Mouse (Mus musculus) large intestine, adult 2 months (tissue): ENCODE data around the gene Magi3. TPM values are rescaled to one million over a fixed set of nuclear protein-coding genes. Genes with fewer than 3 reads are reported as not detected.
A peak's percentile ranks its signal among the peaks of the same experiment; 100 is the strongest.

Source experiments
- DNase-seq: peaks from one replicate; pipeline ENCODE4 v3.0.0-alpha.2; 2012; ENCODE audit warnings: low read depth, low spot score
- WGBS: fragments of 180-500 bp; shearing (Covaris S2); methylation state at CpG from one replicate; pipeline ENCODE4 v1.1.7; 2018; 5-methylcytosine and 5-hydroxymethylcytosine counted together
- polyA plus RNA-seq: library from polyadenylated mRNA; depleted of rRNA; stranded (reverse); fragments of >200 nt; gene quantifications from 2 replicates; pipeline ENCODE4 v1.2.3, GENCODE M21; 2012

Gene Magi3
- polyA plus RNA-seq, 1 experiment, result 5.4 TPM

- no peak for DNase-seq
Measured at GRCm38 (mm10) chr3:104078725-104079124, 141.4 kb downstream of the Magi3 start.

DNA sequence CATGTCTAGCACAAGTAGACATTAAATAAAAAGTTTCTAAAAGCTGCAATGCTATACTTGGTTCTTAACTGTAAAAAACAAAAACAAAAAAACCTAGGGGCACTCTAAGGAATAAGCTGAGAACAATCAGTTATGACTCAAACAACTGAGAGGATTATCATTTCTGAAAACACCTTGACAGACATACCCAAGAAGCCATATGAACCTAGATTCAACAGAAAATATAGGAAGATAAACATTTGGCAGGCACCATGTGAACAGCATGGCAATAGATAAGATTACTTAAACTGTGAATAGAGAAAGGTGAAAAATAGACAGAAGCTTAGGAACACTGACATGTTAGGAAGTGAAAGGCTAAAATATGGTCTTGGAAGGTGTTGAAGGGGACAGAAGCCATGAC is 150.8 kb downstream of the Magi3 start:
- DNase-seq, result no peak

GRCm38 (mm10) chr3:104059001-104059622 is 161.1 kb downstream of the Magi3 start:
- WGBS, result 89% methylated on average over 6 of the region's 6 CpGs
- no peak for DNase-seq

- 89% methylated on average over 1 of the region's 1 CpGs for WGBS
- no peak for DNase-seq
Measured at GRCm38 (mm10) chr3:104032747-104033146, 187.4 kb downstream of the Magi3 start.

DNA sequence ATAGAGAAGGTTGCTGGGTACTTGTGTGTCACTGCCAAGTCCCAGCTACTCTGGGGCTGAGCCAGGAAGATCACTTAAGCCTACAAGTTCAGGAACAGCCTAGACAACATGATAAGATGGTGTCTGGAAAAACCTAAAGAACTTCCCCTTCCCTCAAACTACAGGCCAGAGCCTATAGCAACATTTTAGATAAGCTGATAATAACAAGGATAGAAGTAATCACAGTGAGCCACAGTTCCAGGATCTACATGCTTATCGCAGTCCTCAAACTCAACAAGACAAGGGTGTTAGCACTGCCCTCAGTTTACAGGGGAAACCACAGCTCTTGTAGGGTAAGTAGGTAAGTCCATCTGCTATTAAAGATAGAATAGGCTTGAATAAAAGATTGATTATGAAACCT is 188.1 kb downstream of the Magi3 start:
- no peak for DNase-seq
- WGBS, result 94% methylated on average over 1 of the region's 1 CpGs

GRCm38 (mm10) chr3:104026938-104027337 is 193.2 kb downstream of the Magi3 start:
- WGBS, result 28% methylated on average over 3 of the region's 3 CpGs
- peak; percentile 11 for DNase-seq

DNA sequence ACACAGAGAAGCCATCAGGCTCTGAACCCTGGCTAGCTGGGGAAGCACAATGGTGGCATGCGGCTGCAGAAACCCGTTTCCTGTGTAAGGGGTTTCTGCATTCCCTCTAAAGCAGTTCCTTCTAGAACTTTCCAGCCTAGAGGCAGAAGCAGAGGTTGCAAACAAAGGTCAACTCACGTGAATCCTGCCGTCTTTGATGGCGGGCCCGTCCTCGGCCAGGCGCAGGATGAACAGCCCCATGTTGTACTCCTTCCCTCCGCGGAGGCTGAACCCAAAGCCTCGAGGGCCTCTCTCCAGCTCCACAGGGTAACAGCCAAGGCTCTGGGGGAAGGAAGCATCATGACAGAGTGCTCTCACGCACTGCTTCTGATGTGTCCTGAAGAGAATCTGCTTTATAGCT is 200.1 kb downstream of the Magi3 start:
- DNase-seq, result no peak
- 87% methylated on average over 12 of the region's 12 CpGs for WGBS

GRCm38 (mm10) chr3:104019453-104019852 is 200.7 kb downstream of the Magi3 start:
- no peak for DNase-seq
- WGBS, result 63% methylated on average over 4 of the region's 4 CpGs

- 96% methylated on average over 3 of the region's 3 CpGs for WGBS
- no peak for DNase-seq
Measured at GRCm38 (mm10) chr3:104017931-104018330, 202.2 kb downstream of the Magi3 start.

DNA sequence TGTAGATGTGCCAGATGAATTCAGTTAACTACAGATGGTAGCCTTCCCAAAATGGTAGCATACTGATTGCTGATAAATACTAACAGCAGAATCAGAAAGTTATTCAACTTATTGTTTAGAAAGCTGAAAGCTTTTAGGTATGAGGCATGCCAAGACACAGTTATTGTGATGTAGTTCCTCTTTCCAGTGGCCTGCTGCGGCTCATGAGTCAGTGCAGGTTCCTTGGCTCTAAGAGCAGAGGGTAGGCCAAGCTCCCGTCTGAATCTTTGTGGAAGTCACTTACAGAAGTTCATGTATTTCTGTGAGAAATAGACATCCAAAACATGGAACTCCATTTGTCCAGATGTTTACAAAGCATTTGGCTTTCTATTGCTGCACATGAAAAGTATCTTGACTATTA is 208.2 kb downstream of the Magi3 start:
- WGBS, result 81% methylated on average over 2 of the region's 2 CpGs
- DNase-seq, result no peak

GRCm38 (mm10) chr3:104009924-104010662 is 210.1 kb downstream of the Magi3 start:
- DNase-seq, result no peak
- 86% methylated on average over 5 of the region's 5 CpGs for WGBS

DNA sequence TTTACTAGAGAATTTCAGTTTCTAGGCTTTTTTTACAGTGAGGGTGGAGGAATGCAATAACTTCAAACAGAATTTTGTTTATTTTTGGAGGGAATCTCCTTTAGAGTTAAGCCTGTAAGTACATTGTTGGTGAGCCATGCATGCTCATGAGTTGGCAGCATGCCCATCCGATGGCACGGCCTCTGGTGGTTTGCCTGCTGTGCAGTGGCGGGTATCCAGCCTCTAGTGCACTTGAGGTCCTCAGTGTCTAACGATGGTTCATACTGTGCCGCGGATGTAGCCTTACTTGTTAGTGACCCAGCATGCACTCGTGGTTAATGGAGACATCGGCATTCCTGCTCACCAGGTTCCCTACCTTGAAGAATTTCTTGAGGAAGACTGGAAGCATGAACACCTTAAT is 212.7 kb downstream of the Magi3 start:
- WGBS, result 85% methylated on average over 8 of the region's 8 CpGs
- no peak for DNase-seq

DNA sequence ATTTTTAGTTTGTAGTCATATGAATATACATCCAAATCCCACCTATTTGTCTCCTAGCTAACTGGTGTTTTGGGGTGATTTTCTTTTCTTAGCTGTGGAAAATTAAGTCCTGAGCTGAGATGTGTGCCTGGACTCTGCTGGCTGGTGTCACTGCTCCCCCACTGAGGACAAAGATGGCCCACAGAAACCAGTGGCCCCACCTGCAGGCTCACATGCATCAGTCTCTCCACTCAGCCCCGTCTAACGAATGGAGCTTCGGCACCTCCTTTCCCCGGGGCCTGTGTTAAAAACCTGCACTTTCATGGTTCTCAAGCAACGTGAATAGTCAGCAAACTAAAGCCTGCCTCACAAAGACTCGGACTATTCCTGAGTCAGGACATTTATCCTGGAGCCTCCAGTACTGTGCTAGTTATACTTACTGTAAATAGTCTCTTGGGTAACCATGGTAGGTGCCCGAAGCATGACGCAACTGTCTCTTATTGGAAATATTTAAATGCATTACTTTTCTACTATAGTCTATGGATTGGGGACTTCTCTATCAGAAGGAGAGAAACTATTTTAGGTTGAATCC is 213.2 kb downstream of the Magi3 start:
- 93% methylated on average over 8 of the region's 8 CpGs for WGBS

DNA sequence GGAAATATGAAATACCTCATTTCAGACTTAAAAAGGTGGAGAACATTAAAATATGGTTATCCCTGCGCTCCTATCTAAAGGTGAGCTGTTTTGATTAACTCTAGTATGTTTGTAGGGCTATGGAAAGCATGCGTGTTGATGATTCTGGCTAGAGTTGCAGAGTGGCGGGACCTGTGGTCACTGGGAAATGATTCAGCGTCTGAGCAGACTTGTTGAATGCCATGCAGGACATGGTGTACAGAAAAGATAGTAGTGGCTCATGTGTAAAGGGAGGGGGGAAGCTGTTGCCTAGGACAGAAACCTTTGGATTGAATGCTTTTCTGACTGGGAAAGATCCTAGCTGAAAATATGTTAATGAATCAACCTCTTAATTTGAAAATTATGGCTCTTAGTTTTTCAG is 221.4 kb downstream of the Magi3 start:
- WGBS, result 93% methylated on average over 4 of the region's 4 CpGs
- DNase-seq, result no peak

More for the DNA sequence above, 213.2 kb downstream of the Magi3 start:
- DNase-seq, result no peak

DNA sequence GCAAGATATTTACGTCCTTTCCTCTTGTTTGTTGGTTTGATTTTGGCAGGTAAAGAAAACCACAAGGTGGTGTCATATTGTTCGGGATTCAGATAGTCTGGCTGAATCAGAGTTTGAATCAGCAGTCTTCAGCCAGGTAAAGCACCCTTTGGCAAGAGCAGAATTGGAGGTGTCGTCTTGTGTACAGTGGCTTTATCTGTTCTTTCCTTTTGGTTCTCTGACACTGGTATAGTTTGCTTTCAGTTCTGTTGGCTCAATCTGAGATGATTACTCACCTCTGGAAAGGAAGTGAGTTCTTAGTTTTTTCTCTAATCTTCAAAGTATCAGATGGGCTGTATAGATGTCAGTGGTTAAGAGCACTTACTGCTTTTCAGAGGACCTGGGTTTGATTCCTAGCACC is 228.9 kb downstream of the Magi3 start:
- 92% methylated on average over 3 of the region's 3 CpGs for WGBS
- no peak for DNase-seq

- no peak for DNase-seq
- 92% methylated on average over 4 of the region's 4 CpGs for WGBS
Measured at GRCm38 (mm10) chr3:103989352-103989751, 230.8 kb downstream of the Magi3 start.

DNA sequence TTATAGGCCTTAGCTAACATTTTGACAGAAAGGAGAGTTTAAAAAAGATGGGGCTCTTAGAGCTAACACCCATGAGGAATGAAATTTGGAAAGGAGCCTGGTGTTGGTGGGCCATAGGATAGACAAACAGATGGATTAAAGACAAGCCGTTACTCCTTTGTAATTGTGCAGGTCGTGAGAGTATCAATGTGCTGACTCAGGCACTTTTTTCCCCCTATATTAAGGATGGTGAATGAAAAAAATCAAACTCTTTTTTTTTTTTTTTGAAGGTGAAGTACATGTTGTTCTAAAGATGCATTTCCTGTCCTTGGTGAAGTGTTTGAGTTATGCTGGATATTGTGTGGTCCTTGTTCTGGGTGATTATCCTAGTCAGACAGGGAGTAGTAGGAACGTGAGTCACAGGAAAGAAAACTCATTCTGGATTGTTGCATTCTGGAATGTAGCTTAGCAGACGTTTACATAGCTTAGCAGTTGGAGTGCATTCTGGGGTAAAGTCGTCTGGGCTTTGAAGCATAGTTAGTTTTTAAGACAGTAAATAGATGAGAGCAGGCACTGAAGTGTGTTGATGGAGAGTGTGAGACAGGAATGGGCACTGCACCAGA is 232.2 kb downstream of the Magi3 start:
- DNase-seq, result no peak
- WGBS, result 52% methylated on average over 5 of the region's 5 CpGs

- DNase-seq, result no peak
Measured at GRCm38 (mm10) chr3:103985194-103985593, 235.0 kb downstream of the Magi3 start.

DNA sequence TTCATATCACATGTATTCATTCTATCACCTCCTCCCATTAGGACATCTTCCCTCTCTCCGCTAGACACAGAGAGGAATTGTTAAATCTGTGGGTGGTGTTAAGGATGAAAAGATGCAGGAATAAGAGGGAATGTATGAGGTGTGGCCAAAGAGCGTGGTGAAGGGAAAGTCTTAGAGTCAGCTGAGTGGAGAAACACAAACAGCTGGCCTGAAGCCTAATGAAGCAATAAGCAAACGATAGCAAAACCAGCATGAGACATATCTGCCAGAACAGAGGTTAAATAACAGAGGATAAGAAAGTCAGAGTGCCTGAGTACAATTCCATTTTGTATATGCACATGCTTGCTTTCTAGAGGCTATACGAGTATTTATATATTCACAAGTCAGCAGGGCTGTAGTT is 235.6 kb downstream of the Magi3 start:
- no peak for DNase-seq
- 76% methylated on average over 4 of the region's 4 CpGs for WGBS

More at GRCm38 (mm10) chr3:103985194-103985593, 235.0 kb downstream of the Magi3 start:
- 98% methylated on average over 2 of the region's 2 CpGs for WGBS

DNA sequence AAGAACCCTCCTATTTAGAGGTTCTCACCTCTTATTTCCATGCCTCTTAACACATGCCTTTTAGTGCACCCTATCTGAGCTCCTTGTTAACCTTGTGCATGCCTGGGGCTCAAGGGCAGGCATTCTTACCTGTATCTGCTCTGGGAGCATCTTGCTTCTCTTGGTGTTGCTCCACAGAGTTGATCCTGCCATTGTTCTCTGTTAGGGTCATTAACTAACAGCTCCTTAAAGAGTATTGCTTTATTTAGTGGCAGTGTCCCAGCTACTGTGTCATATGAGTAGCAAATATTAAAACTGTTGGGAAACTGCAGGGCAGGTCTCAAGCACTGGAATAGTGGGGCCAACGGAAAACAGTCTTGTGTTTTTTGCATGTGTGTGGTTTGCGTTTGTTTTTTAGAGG is 249.0 kb downstream of the Magi3 start:
- 95% methylated on average over 2 of the region's 2 CpGs for WGBS
- DNase-seq, result no peak

GRCm38 (mm10) chr3:103968701-103969100 is 251.5 kb downstream of the Magi3 start:
- 1% methylated on average over 24 of the region's 24 CpGs for WGBS
- no peak for DNase-seq
